Mouse (Mus musculus) kidney, postnatal 0 days (tissue): ENCODE results near the gene Crkl. TPM values are rescaled to one million over a fixed set of nuclear protein-coding genes. Genes with fewer than 3 reads are reported as not detected.

ENCODE experiments used
- ATAC-seq: fragments of 200-750 bp; cut with Nextera tagmentation; replicated peaks from 2 replicates; pipeline ENCODE4 v1.8.0; 2017; ENCODE audit warnings: low read depth, moderate number of reproducible peaks, moderate TSS enrichment, moderate library complexity; ENCODE audit not compliant: low FRiP score
- DNase-seq: peaks from one replicate; pipeline ENCODE4 v3.0.0-alpha.2; 2016; ENCODE audit warnings: low spot score
- H3K27ac ChIP-seq: fragments of 300-500 bp; sonication (generic); 2 replicates; pipeline ENCODE4 v1.5.1; 2014; ENCODE audit warnings: mild to moderate bottlenecking
- H3K27me3 ChIP-seq: fragments of 300-500 bp; sonication (generic); 2 replicates; pipeline ENCODE4 v1.6.1; 2014; ENCODE audit warnings: low read length, mixed read lengths; ENCODE audit not compliant: insufficient read depth
- H3K36me3 ChIP-seq: fragments of 300-500 bp; sonication (generic); 2 replicates; pipeline ENCODE4 v1.6.1; 2014; ENCODE audit warnings: low read length, mixed read lengths; ENCODE audit not compliant: insufficient read depth
- H3K4me1 ChIP-seq: fragments of 300-500 bp; sonication (generic); replicated peaks from 2 replicates; pipeline ENCODE4 v1.6.1; 2014; ENCODE audit warnings: antibody characterized with exemption, low read length, mixed read lengths; ENCODE audit not compliant: insufficient read depth
- H3K4me2 ChIP-seq: fragments of 300-500 bp; sonication (generic); 2 replicates; pipeline ENCODE4 v1.6.1; 2014; ENCODE audit warnings: mild to moderate bottlenecking, low read length, moderate library complexity, mixed read lengths
- H3K4me3 ChIP-seq: fragments of 300-500 bp; sonication (generic); replicated peaks from 2 replicates; pipeline ENCODE4 v1.5.1; 2014; ENCODE audit warnings: low read depth, low read length
- H3K9ac ChIP-seq: fragments of 300-500 bp; sonication (generic); 2 replicates; pipeline ENCODE4 v1.6.1; 2014; ENCODE audit warnings: low read depth, low read length
- H3K9me3 ChIP-seq: fragments of 300-500 bp; sonication (generic); replicated peaks from 2 replicates; pipeline ENCODE4 v1.6.1; 2016; ENCODE audit warnings: low read length, inconsistent platforms, mixed read lengths
- CTCF ChIP-seq: IDR thresholded peaks from 2 replicates; pipeline ENCODE4 v1.5.1; 2016; ENCODE audit warnings: antibody characterized with exemption, low read depth, mild to moderate bottlenecking, moderate library complexity
- WGBS: fragments of 180-500 bp; shearing (Covaris S2); extraction: QIAGEN DNeasy Blood & Tissue Kit; methylation state at CpG from one replicate; pipeline ENCODE4 v1.1.7; 2014; 5-methylcytosine and 5-hydroxymethylcytosine counted together
- polyA plus RNA-seq: library from polyadenylated mRNA; unstranded; fragments of >200 nt; fragmentation: Nextera tagmentation; extraction: Ambion mirVana; gene quantifications from 2 replicates; pipeline ENCODE4 v1.2.1, GENCODE M21; 2015

The Crkl gene
- polyA plus RNA-seq, 1 experiment from 2014 or later: 51.3 TPM

GRCm38 (mm10) chr16:17524156-17524555, 72.4 kb downstream of the Crkl start:
- DNase-seq (no peak), ATAC-seq (no peak)
- Histone ChIP-seq H3K4me1 (no peaks in the 10 kb centered on the region), H3K9ac (no peak overlapping the region), H3K27ac (no peak overlapping the region), H3K9me3 (no peaks in the 10 kb centered on the region), H3K4me2 (no peak overlapping the region), H3K27me3 (no peaks in the 10 kb centered on the region), H3K36me3 (peaks cover 84% of the 10 kb centered on the region), H3K4me3 (no peak overlapping the region)
- no peak for TF ChIP-seq CTCF
- 95% methylated on average over 11 of the region's 11 CpGs for WGBS

- DNase-seq: no peak
- H3K4me2 ChIP-seq: no peak overlapping the region
- H3K4me3 ChIP-seq: no peak overlapping the region
- no peak for ATAC-seq
- no peaks in the 10 kb centered on the region for H3K27me3 ChIP-seq
- 0 out of 2 replicates have a peak, but pooled peaks cover 6% of the 10 kb centered on the region for H3K4me1 ChIP-seq
- no peak overlapping the region for H3K9ac ChIP-seq
- TF ChIP-seq CTCF: no peak
- no peak overlapping the region for H3K27ac ChIP-seq
- no peaks in the 10 kb centered on the region for H3K9me3 ChIP-seq
- peaks cover 71% of the 10 kb centered on the region for H3K36me3 ChIP-seq
- WGBS: 77% methylated on average over 3 of the region's 3 CpGs
Measured at GRCm38 (mm10) chr16:17525524-17525923, 73.7 kb downstream of the Crkl start.

- WGBS: 87% methylated on average over 6 of the region's 6 CpGs
- Histone ChIP-seq H3K9ac (no peak overlapping the region), H3K4me1 (0 out of 2 replicates have a peak, but pooled peaks cover 6% of the 10 kb centered on the region), H3K9me3 (no peaks in the 10 kb centered on the region), H3K27ac (no peak overlapping the region), H3K36me3 (peaks cover 64% of the 10 kb centered on the region), H3K4me2 (no peak overlapping the region), H3K4me3 (no peak overlapping the region), H3K27me3 (no peaks in the 10 kb centered on the region)
- TF ChIP-seq CTCF: 0 out of 2 replicates have a peak, but pooled peaks have one; percentile 7
- ATAC-seq (no peak), DNase-seq (no peak)
Measured at GRCm38 (mm10) chr16:17526223-17526622, 74.4 kb downstream of the Crkl start.

GRCm38 (mm10) chr16:17527606-17528005, 75.8 kb downstream of the Crkl start:
- DNase-seq (no peak), ATAC-seq (no peak)
- no peak overlapping the region for H3K4me3 ChIP-seq
- H3K36me3 ChIP-seq: peaks cover 50% of the 10 kb centered on the region
- no peak overlapping the region for H3K4me2 ChIP-seq
- no peak overlapping the region for H3K27ac ChIP-seq
- H3K4me1 ChIP-seq: 0 out of 2 replicates have a peak, but pooled peaks cover 11% of the 10 kb centered on the region
- TF ChIP-seq CTCF: no peak
- H3K9ac ChIP-seq: no peak overlapping the region
- H3K27me3 ChIP-seq: no peaks in the 10 kb centered on the region
- H3K9me3 ChIP-seq: no peaks in the 10 kb centered on the region

- no peak overlapping the region for H3K4me3 ChIP-seq
- H3K9me3 ChIP-seq: no peaks in the 10 kb centered on the region
- 0 out of 2 replicates have a peak, but pooled peaks cover 11% of the 10 kb centered on the region for H3K4me1 ChIP-seq
- 0 out of 2 replicates have a peak overlapping the region, but pooled peaks have one; percentile 13 for H3K9ac ChIP-seq
- H3K4me2 ChIP-seq: no peak overlapping the region
- ATAC-seq: no peak
- 93% methylated on average over 13 of the region's 13 CpGs for WGBS
- no peaks in the 10 kb centered on the region for H3K27me3 ChIP-seq
- H3K27ac ChIP-seq: no peak overlapping the region
- peaks cover 44% of the 10 kb centered on the region for H3K36me3 ChIP-seq
- TF ChIP-seq CTCF: no peak
- DNase-seq: no peak
Measured at GRCm38 (mm10) chr16:17528276-17528675, 76.5 kb downstream of the Crkl start.

GRCm38 (mm10) chr16:17529981-17530586, 78.3 kb downstream of the Crkl start:
- 0 out of 2 replicates have a peak, but pooled peaks cover 11% of the 10 kb centered on the region for H3K4me1 ChIP-seq
- WGBS: 12% methylated on average over 17 of the region's 17 CpGs
- H3K4me2 ChIP-seq: peak overlapping the region; percentile 88
- H3K36me3 ChIP-seq: peaks cover 32% of the 10 kb centered on the region
- no peaks in the 10 kb centered on the region for H3K27me3 ChIP-seq
- H3K9me3 ChIP-seq: no peaks in the 10 kb centered on the region
- peak overlapping the region; percentile 84 for H3K9ac ChIP-seq
- peak overlapping the region; percentile 61 for H3K4me3 ChIP-seq
- TF ChIP-seq CTCF: no peak
- ATAC-seq: no peak
- no peak for DNase-seq
- peak overlapping the region; percentile 94 for H3K27ac ChIP-seq
